Mouse (Mus musculus) left cerebral cortex, postnatal 4 days (tissue): ENCODE data around the gene Six1. TPM values are rescaled to one million over a fixed set of nuclear protein-coding genes. Genes with fewer than 3 reads are reported as not detected.

Experiments
- DNase-seq: peaks from one replicate; pipeline ENCODE4 v3.0.0-alpha.2; 2022
- intact Hi-C: fragments of 180-260 bp; cut with DNase I; formaldehyde crosslinking; loops from one replicate; pipeline ENCODE4 v1.15.1; 2025
- total RNA-seq, 2 experiments: library from RNA; stranded (reverse); gene quantifications; 2 replicates each; pipeline ENCODE4 v1.2.3; 2021

Six1 gene
- total RNA-seq, 2 experiments from 2014 or later = 0.66 to 0.87 TPM

DNA sequence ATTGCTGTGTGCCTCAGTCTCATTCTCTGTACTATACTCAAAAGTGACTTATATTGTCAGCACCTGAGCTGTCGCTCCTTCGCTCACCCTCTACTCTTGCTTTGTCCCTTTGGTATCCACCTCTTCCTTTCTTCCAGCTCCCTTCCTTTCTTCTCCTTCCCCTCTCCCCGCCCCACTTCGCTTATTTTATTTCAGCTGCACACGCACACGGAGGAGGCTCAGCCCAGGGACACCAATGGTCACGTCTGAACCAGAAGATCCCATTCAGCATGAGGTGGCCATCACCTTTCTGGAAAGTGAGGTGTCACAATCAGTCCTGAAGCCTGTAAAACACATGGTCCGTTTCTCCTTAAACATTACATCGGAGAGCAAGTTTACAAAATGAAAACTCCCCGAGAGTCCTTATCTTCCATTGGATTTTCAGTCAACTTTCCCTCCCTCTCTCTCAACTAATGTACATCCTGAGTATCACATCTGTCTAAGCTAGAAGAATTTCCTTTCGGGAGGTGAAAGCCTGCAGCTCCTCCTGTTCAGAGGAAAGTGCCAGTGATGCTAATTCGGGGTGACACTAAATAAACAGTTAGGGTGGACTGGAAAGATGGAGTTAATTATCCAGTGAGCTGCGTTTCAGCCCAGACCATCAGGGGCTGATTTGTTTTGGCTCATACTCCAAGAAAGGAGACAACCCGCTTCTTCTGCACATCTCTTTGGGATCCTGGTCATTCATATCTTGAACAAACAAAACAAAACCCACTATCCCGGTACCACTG lies 2.7 kb downstream of the Six1 start:
- intact Hi-C loops = no loop called here
- no peak for DNase-seq

- DNase-seq = no peak
- intact Hi-C loops = no loop called here
These were observed 3.4 kb downstream of the Six1 start for GRCm38 (mm10) chr12:73050305-73050704.

DNA sequence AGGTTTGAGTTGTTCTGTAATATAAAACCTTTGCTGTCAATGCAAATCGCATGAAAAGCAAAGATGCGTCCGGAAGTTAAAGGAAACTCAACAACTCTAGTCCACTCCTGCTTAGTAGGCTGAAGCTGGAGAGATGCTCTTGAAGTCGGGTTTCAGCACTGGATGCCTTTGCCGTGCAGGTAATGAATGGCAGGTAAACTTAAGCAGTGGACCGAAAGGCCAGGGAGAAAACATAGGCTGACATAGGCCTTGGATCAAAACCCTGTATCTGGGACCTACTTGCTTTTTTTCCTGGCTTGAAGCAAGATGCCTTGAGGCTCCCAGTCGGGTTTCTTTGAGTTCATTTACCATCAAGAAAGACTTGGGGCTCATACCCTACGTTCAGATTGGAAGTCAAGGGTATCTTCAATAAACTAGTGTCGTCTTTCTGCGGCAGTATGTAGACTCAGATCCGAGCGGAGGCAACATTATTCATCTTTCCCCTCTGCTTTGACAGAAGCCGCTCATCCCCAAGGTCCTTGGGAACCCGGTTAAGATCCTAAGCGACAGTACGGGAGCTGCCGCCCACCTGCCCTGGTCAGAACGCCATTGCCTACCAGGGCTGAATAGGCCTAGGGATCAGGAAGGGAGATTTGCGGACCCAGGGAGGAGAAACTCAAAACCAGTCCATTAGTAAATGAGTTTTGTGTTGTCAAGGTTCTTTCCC lies 4.0 kb downstream of the Six1 start:
- no peak for DNase-seq
- intact Hi-C loops = no loop called here

DNA sequence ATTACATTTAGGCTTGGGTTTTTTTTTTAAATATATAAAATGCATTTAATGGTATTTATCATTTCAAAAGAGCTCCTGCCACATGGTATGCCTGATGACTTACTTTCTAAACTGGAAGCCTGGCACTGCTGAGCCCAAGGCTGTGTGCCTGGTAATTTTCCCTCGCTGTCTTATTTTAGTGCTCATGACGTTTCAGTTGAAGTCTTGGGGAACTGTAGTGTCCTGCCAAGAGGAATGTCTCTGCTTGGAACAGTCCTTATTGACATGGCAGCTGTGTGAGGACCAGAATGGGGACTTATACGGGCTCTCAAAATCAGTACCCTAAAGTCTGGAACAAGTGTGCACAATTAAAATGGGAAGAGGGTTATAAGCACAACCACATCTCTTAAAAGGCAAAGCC lies 5.2 kb downstream of the Six1 start:
- no peak for DNase-seq
- intact Hi-C loops = no loop called here

GRCm38 (mm10) chr12:73047576-73047975 lies 6.1 kb downstream of the Six1 start:
- intact Hi-C loops = no loop called here
- DNase-seq = no peak

DNA sequence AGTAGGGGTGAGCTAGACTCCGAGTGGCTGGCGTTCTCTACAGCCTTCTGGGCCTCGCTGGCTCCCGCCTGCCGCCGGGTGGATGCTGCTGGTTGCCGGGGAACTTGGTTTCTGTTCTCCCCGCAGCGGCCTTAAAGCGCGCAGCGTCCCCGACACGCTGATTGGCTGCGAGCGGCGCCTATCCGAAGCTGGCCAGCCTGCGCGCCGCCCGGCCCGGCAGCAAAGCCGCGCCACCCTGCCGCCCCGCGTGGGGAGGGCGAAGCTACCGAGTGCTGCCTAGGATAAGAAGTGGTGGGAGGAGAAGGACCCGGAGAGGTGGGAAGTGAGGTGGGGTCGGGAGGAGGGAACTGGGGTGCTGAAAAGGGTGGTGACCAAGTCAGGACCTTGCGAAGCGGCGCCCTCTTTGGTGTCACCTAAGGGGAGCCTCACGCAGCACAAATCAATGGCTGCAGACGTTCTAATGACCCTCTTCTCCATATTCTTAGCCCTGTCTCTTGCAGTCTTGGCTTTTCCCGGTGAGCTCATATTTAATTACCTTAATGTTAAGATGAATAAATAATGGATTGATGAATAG lies 7.0 kb downstream of the Six1 start:
- intact Hi-C loops = no loop called here
- peak; percentile 58 for DNase-seq

GRCm38 (mm10) chr12:73045724-73046606 lies 7.7 kb downstream of the Six1 start:
- intact Hi-C loops = no loop called here
- no peak for DNase-seq

- no peak for DNase-seq
- intact Hi-C loops = no loop called here
These were observed 8.5 kb downstream of the Six1 start for GRCm38 (mm10) chr12:73045046-73045723.

- DNase-seq = no peak
- intact Hi-C loops = loop anchor here (5.0 kb wide), 1 partner anchor 97 kb away; no protein-coding TSS in a partner anchor
These were observed 9.3 kb downstream of the Six1 start for GRCm38 (mm10) chr12:73044221-73045045.

DNA sequence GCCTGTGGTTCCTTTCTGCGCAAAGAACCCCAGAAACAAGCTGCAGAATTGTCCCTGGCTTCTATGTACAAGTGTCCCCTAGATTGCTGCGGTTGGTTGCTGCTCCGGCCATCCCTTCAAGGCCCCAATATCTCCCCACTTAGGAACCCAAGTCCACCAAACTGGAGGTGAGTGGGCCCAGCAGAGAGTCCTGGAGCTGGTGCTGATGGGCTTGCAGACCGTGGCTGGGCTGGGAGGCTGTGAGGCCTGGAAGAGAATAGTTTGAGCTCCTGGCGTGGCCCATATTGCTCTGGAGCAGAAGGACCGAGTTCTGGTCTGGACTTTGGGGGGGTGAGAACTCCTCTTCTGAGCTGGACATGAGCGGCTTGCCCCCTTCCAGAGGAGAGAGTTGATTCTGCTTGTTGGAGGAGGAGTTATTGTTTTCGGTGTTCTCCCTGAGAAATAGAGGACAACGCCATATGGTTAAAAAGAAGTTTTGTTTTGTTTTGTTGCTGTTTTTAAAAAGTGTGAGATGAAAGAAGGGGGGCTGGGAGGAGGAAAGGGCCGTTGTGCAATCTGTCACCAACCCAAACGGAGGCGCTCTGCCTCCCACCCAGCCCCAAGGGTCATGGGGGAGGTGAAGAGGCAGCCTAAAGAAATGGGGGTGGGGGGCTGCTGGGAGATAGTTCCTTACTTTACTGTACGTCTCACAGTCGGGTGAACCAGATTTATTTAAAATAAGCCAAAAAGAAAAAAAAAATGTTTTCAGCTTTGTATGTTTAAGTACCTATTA lies 10.1 kb downstream of the Six1 start:
- intact Hi-C loops = loop anchor here (5.0 kb wide), 1 partner anchor 96 kb away; no protein-coding TSS in a partner anchor
- no peak for DNase-seq

- intact Hi-C loops = loop anchor here (5.0 kb wide), 1 partner anchor 96 kb away; no protein-coding TSS in a partner anchor
- DNase-seq = no peak
These were observed 10.8 kb downstream of the Six1 start for GRCm38 (mm10) chr12:73042903-73043302.

DNA sequence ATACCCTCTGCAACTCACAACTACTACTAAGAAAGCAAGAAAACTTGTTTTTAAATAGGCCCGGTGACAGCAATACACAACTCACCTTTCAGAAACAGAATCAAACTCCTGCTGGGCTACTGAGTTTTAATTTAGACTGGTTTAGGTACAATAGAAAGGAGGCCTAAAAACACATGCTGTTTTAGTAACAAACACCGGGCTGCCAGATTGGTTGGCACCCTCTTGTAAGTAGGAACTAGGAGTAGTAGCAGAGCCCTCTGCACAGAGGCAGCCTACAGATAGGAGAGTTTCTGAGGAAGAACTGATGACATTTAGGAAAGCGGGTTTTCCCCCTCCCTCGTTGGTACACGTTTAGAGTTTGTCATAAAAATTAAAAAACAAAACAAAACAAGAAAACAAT lies 11.3 kb downstream of the Six1 start:
- intact Hi-C loops = loop anchor here (5.0 kb wide), 1 partner anchor 95 kb away; no protein-coding TSS in a partner anchor
- DNase-seq = no peak

DNA sequence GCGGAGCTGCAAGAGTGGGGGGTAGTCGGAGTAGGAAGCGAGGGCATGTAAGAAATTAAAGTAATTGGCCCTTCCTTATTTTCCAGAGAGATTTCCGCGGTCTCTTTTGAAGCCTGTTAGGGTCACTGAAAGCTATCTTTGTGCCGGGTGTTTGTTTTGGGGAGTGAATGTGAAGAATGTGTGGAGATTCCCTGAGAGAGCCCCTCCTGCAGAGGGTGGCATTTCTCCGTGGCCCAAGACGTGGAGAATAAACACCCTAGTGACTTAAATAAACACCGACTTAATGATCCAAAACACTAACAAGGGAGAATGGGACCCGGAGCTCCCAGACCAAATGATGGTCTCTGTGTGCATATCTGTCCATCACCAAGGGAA lies 12.4 kb downstream of the Six1 start:
- no peak for DNase-seq
- intact Hi-C loops = loop anchor here (5.0 kb wide), 1 partner anchor 94 kb away; no protein-coding TSS in a partner anchor

DNA sequence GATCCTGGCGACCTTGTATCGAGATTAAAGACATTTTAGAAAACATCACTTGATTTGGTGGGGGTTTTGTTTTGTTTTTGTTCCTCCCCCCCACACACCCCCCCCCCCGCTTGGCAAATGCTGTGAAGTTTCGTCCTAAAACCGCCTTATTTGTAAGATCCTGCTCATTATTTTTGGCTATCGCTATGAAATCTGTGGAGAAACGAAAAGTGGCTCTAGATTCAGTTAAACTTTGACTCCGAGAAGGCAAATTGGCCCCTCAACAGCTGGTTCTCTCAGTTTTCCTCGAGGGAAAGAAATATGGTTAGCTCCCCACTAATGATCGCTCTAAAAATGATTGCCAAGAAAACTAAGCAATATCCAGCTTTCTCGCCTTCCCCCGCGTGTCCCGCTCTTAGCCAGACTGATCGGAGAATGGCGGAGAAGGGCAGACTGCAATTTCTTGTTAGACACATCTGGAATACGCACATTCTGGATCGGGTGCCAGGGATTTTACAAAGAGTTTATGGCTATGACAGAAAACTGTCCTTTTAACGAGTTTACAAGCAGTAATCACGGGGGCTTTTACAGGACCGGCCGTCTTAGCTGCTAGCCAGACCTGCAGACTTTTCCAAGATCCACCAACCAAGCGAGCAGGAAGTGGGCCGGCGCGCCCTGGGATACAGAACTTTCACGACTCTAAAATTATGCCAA lies 13.0 kb downstream of the Six1 start:
- DNase-seq = no peak
- intact Hi-C loops = loop anchor here (5.0 kb wide), 1 partner anchor 93 kb away; no protein-coding TSS in a partner anchor

DNA sequence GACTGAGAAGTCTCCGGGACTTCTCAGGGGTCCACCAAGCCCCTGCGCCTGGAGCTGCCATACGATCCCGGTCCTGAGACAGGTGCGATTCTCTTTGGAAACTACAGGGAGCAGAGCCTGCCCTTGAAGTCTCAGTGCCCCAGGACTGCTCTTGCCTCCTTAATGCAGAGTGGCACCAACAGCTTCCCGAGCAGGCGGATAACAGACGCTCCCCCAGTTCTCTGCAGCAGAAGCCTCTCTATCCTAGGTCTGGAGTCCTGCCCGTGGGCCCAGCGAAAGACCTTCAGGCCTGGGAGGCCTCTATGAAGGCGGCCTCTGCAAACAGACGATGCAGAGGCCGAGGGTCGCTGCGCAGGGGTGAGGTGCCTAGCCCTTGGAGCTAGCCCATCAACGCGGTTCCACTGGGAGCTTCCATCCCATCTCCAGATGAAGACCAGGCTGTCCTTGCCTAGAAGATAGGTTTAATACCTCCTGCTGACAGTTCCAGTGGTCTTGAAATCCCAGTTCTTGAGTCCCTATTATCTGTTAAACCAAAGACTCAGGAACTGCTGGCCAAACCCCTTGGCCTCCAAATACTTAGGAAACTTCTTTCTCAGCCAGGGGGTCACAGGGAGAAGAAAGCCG lies 13.6 kb downstream of the Six1 start:
- DNase-seq = no peak
- intact Hi-C loops = loop anchor here (5.0 kb wide), 1 partner anchor 93 kb away; no protein-coding TSS in a partner anchor

GRCm38 (mm10) chr12:73038992-73039938 lies 14.4 kb downstream of the Six1 start:
- intact Hi-C loops = no loop called here
- no peak for DNase-seq
